Mouse (Mus musculus) heart, adult 2 months (tissue): ENCODE results near the gene Ndufa13. TPM values are rescaled to one million over a fixed set of nuclear protein-coding genes. Genes with fewer than 3 reads are reported as not detected.

Experiments used
- DNase-seq, 2 experiments: peaks; one replicate each; pipeline ENCODE4 v3.0.0; 2021
- H3K27ac ChIP-seq: fragments of 200-600 bp; 2 replicates; pipeline ENCODE4 v1.8.1; 2022
- H3K27me3 ChIP-seq: fragments of 200-500 bp; 2 replicates; pipeline ENCODE4 v1.6.1; 2012; ENCODE audit warnings: mild to moderate bottlenecking, low read length, inconsistent platforms, mixed read lengths; ENCODE audit not compliant: control insufficient read depth, insufficient read depth
- H3K36me3 ChIP-seq: fragments of 200-500 bp; 2 replicates; pipeline ENCODE4 v1.6.1; 2012; ENCODE audit warnings: low read length, inconsistent platforms; ENCODE audit not compliant: control insufficient read depth, insufficient read depth
- H3K4me1 ChIP-seq: fragments of 200-500 bp; 2 replicates; pipeline ENCODE4 v1.6.1; 2011; ENCODE audit warnings: low read length; ENCODE audit not compliant: control insufficient read depth, insufficient read depth
- H3K4me3 ChIP-seq: fragments of 200-600 bp; 2 replicates; pipeline ENCODE4 v1.8.1; 2022
- H3K79me2 ChIP-seq: fragments of 200-500 bp; replicated peaks from 2 replicates; pipeline ENCODE4 v1.6.1; 2012; ENCODE audit warnings: mild to moderate bottlenecking, inconsistent platforms, low read length, moderate library complexity, mixed read lengths; ENCODE audit not compliant: control insufficient read depth, insufficient read depth
- H3K9ac ChIP-seq: fragments of 200-500 bp; 2 replicates; pipeline ENCODE4 v1.6.1; 2012; ENCODE audit warnings: low read depth, mild to moderate bottlenecking, control low read depth, inconsistent platforms, low read length, mixed read lengths
- CTCF ChIP-seq: fragments of 200-600 bp; IDR thresholded peaks from 2 replicates; pipeline ENCODE4 v1.8.1; 2022; ENCODE audit warnings: antibody characterized with exemption, mild to moderate bottlenecking, moderate library complexity
- EP300 ChIP-seq: fragments of 200-500 bp; IDR thresholded peaks from 2 replicates; pipeline ENCODE4 v1.6.1; 2011; ENCODE audit warnings: low read depth, low read length, control low read depth; ENCODE audit not compliant: insufficient read depth
- POLR2A ChIP-seq: fragments of 200-500 bp; IDR thresholded peaks from 2 replicates; pipeline ENCODE4 v1.6.1; 2011; ENCODE audit warnings: mild to moderate bottlenecking, low read depth, low read length, control low read depth; ENCODE audit not compliant: insufficient read depth
- WGBS: fragments of 180-500 bp; shearing (Covaris S2); methylation state at CpG from one replicate; pipeline ENCODE4 v1.1.7; 2018; 5-methylcytosine and 5-hydroxymethylcytosine counted together
- intact Hi-C: fragments of 180-260 bp; cut with DNase I; formaldehyde crosslinking; loops from one replicate; pipeline ENCODE4 v1.15.1; 2025
- polyA plus RNA-seq: library from polyadenylated mRNA; depleted of rRNA; stranded (reverse); fragments of >200 nt; gene quantifications from 2 replicates; pipeline ENCODE4 v1.2.3, GENCODE M21; 2012
- total RNA-seq, 2 experiments: library from RNA; stranded (reverse); gene quantifications; 2 replicates each; pipeline ENCODE4 v1.2.3; 2021

The Ndufa13 gene
- total and polyA plus RNA-seq, 3 experiments, result 417 to 492 (median 488) TPM

DNA sequence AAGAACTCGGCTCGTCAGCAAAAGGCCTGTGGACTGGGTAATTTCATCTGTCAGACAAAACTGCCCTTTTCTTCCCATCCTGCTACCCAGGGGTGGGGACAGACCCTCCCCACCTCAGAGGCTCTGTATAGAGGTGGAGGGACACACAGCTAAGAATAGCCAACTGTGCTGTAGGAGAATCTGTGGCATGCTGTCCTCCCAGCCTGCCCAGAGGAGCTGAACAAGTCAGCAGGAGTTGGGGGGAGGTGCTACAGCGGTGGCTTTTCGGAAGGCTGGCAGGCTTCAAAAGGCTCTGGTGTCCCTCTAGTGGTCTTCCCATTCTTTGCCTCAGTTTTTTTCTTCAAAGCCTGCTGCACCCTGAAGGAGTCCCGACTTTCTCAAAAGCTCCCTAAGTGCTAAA is 13.4 kb upstream of the Ndufa13 start:
- no peak for TF ChIP-seq POLR2A
- peak; percentile 70 for TF ChIP-seq CTCF
- peak; percentile 47; the same call in 1 of the 2 replicates for TF ChIP-seq EP300
- peak in 1 of 2 experiments; percentile 53 for DNase-seq
- H3K4me1 ChIP-seq, result peaks cover 10% of the 10 kb centered on the region
- no peak overlapping the region for H3K4me3 ChIP-seq
- no peak overlapping the region for H3K9ac ChIP-seq
- H3K27ac ChIP-seq, result peak overlapping the region; percentile 59
- H3K27me3 ChIP-seq, result no peaks in the 10 kb centered on the region
- intact Hi-C loops, result loop anchor here (2.0 to 5.0 kb wide), 2 partner anchors 41 to 207 kb away; partner anchors contain the start of gene Ncan
- H3K36me3 ChIP-seq, result no peaks in the 10 kb centered on the region
- 44% methylated on average over 5 of the region's 5 CpGs for WGBS
- H3K79me2 ChIP-seq, result peaks cover 2% of the 10 kb centered on the region; the same call in 1 of the 2 replicates

DNA sequence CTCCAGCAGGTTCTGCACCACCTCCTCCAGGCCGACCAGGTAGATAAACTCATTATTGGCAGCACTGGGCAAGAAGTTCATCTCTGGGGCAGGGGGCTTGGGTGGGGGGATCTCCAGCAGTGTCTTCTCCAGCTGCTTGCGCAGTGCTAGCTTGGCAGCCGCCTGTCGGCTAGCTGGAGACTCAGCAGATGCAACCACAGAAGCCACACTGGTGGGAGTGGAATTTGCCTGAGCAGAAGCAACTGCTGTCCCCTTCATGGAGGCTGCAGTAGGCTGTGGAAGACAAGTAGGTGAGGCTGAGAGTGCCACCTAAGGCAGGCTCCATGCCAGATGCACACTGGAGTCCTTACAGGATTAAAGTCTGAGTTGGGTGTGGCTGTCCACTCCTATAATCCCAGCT is 12.2 kb upstream of the Ndufa13 start:
- WGBS, result 84% methylated on average over 4 of the region's 4 CpGs
- Histone ChIP-seq H3K79me2 (peaks cover 2% of the 10 kb centered on the region; the same call in 1 of the 2 replicates), H3K4me3 (no peak overlapping the region), H3K27me3 (no peaks in the 10 kb centered on the region), H3K36me3 (no peaks in the 10 kb centered on the region), H3K9ac (no peak overlapping the region), H3K4me1 (peaks cover 6% of the 10 kb centered on the region), H3K27ac (no peak overlapping the region)
- no peak for TF ChIP-seq CTCF
- TF ChIP-seq EP300, result no peak
- no peak for TF ChIP-seq POLR2A
- no peak for DNase-seq
- intact Hi-C loops, result loop anchor here (2.0 kb wide), 1 partner anchor 40 kb away; no protein-coding TSS in a partner anchor

GRCm38 (mm10) chr8:69912478-69913074 is 10.2 kb upstream of the Ndufa13 start:
- Histone ChIP-seq H3K4me3 (no peak overlapping the region), H3K27me3 (no peaks in the 10 kb centered on the region), H3K27ac (no peak overlapping the region), H3K4me1 (peaks cover 4% of the 10 kb centered on the region; the same call in 1 of the 2 replicates), H3K79me2 (no peaks in the 10 kb centered on the region), H3K9ac (no peak overlapping the region), H3K36me3 (no peaks in the 10 kb centered on the region)
- DNase-seq, result no peak
- WGBS, result 86% methylated on average over 12 of the region's 12 CpGs
- intact Hi-C loops, result no loop called here
- no peak for TF ChIP-seq EP300

GRCm38 (mm10) chr8:69911917-69912316 is 9.6 kb upstream of the Ndufa13 start:
- WGBS, result 90% methylated on average over 13 of the region's 13 CpGs
- H3K9ac ChIP-seq, result no peak overlapping the region
- no peaks in the 10 kb centered on the region for H3K36me3 ChIP-seq
- H3K4me1 ChIP-seq, result peaks cover 4% of the 10 kb centered on the region; the same call in 1 of the 2 replicates
- H3K27ac ChIP-seq, result no peak overlapping the region
- no peaks in the 10 kb centered on the region for H3K79me2 ChIP-seq
- no peak overlapping the region for H3K4me3 ChIP-seq
- TF ChIP-seq CTCF (no peak), POLR2A (no peak)
- H3K27me3 ChIP-seq, result no peaks in the 10 kb centered on the region
- intact Hi-C loops, result no loop called here
- DNase-seq, result no peak

- H3K4me1 ChIP-seq, result no peaks in the 10 kb centered on the region; the same call in 1 of the 2 replicates
- H3K27me3 ChIP-seq, result no peaks in the 10 kb centered on the region
- H3K4me3 ChIP-seq, result no peak overlapping the region
- intact Hi-C loops, result no loop called here
- no peak overlapping the region for H3K9ac ChIP-seq
- no peak overlapping the region for H3K27ac ChIP-seq
- 86% methylated on average over 2 of the region's 2 CpGs for WGBS
- H3K79me2 ChIP-seq, result no peaks in the 10 kb centered on the region
- DNase-seq, result no peak
- H3K36me3 ChIP-seq, result no peaks in the 10 kb centered on the region
- TF ChIP-seq POLR2A (no peak), CTCF (no peak), EP300 (no peak)
Measured at GRCm38 (mm10) chr8:69907106-69907505, 4.7 kb upstream of the Ndufa13 start.

GRCm38 (mm10) chr8:69906260-69906659 is 3.9 kb upstream of the Ndufa13 start:
- H3K4me3 ChIP-seq, result no peak overlapping the region

More at GRCm38 (mm10) chr8:69906260-69906659, 3.9 kb upstream of the Ndufa13 start:
- Histone ChIP-seq H3K79me2 (no peaks in the 10 kb centered on the region), H3K27ac (no peak overlapping the region), H3K9ac (no peak overlapping the region), H3K27me3 (no peaks in the 10 kb centered on the region), H3K4me1 (peaks cover 2% of the 10 kb centered on the region; the same call in 1 of the 2 replicates), H3K36me3 (no peaks in the 10 kb centered on the region)
- 91% methylated on average over 2 of the region's 2 CpGs for WGBS
- no peak for TF ChIP-seq CTCF
- no peak for TF ChIP-seq POLR2A
- TF ChIP-seq EP300, result no peak
- intact Hi-C loops, result no loop called here
- no peak for DNase-seq
